Mouse (Mus musculus) brain, embryonic 14.5 days (tissue): ENCODE results near the gene Mrpl16.

Experiments
- CTCF ChIP-seq: fragments of 200-500 bp; IDR thresholded peaks from 2 replicates; pipeline ENCODE4 v1.5.1; 2012; ENCODE audit warnings: inconsistent platforms, mild to moderate bottlenecking, moderate library complexity, borderline replicate concordance; ENCODE audit not compliant: insufficient read depth, insufficient read length; ENCODE audit errors: extremely low read depth
- POLR2A ChIP-seq: fragments of 200-500 bp; IDR thresholded peaks from 2 replicates; pipeline ENCODE4 v1.6.1; 2012; ENCODE audit warnings: mild to moderate bottlenecking, inconsistent platforms, borderline replicate concordance; ENCODE audit not compliant: poor library complexity, insufficient read depth, insufficient read length, severe bottlenecking; ENCODE audit errors: extremely low read depth

GRCm38 (mm10) chr19:11818199-11819142 lies 48.3 kb downstream of the Mrpl16 start:
- no peak for TF ChIP-seq CTCF
- no peak for TF ChIP-seq POLR2A
